Mouse (Mus musculus) limb, embryonic 14.5 days (tissue): ENCODE results near the gene Sec14l3. TPM values are rescaled to one million over a fixed set of nuclear protein-coding genes. Genes with fewer than 3 reads are reported as not detected.

Experiments used
- ATAC-seq: fragments of 200-750 bp; cut with Nextera tagmentation; 2 replicates; pipeline ENCODE4 v1.8.0; 2017; ENCODE audit warnings: low read depth, moderate number of reproducible peaks, moderate TSS enrichment; ENCODE audit not compliant: low FRiP score
- DNase-seq: peaks from one replicate; pipeline ENCODE4 v3.0.0-alpha.2; 2015; ENCODE audit warnings: low spot score
- H3K27ac ChIP-seq: fragments of 300-500 bp; sonication (generic); replicated peaks from 2 replicates; pipeline ENCODE4 v1.5.1; 2014; ENCODE audit warnings: low read depth, mild to moderate bottlenecking, low read length, moderate library complexity, mixed read lengths
- H3K27me3 ChIP-seq: fragments of 300-500 bp; sonication (generic); 2 replicates; pipeline ENCODE4 v1.6.1; 2014; ENCODE audit warnings: low read length, mixed read lengths; ENCODE audit not compliant: control insufficient read depth, insufficient read depth
- H3K36me3 ChIP-seq: fragments of 300-500 bp; sonication (generic); 2 replicates; pipeline ENCODE4 v1.6.1; 2014; ENCODE audit warnings: mild to moderate bottlenecking, low read length, moderate library complexity, mixed read lengths; ENCODE audit not compliant: control insufficient read depth, insufficient read depth
- H3K4me1 ChIP-seq: fragments of 300-500 bp; sonication (generic); 2 replicates; pipeline ENCODE4 v1.6.1; 2014; ENCODE audit warnings: antibody characterized with exemption, low read length, mixed read lengths; ENCODE audit not compliant: control insufficient read depth, insufficient read depth
- H3K4me2 ChIP-seq: fragments of 300-500 bp; sonication (generic); replicated peaks from 2 replicates; pipeline ENCODE4 v1.6.1; 2014; ENCODE audit warnings: low read depth, mild to moderate bottlenecking, low read length, moderate library complexity; ENCODE audit not compliant: severe bottlenecking
- H3K4me3 ChIP-seq: fragments of 300-500 bp; sonication (generic); replicated peaks from 2 replicates; pipeline ENCODE4 v1.5.1; 2014; ENCODE audit warnings: low read length
- H3K9ac ChIP-seq: fragments of 300-500 bp; sonication (generic); 2 replicates; pipeline ENCODE4 v1.6.1; 2014; ENCODE audit warnings: mild to moderate bottlenecking, low read depth, low read length, moderate library complexity; ENCODE audit not compliant: severe bottlenecking
- H3K9me3 ChIP-seq: fragments of 300-500 bp; sonication (generic); 2 replicates; pipeline ENCODE4 v1.6.1; 2016; ENCODE audit warnings: low read length; ENCODE audit not compliant: control insufficient read depth
- POLR2A ChIP-seq: fragments of 200-500 bp; IDR thresholded peaks from 2 replicates; pipeline ENCODE4 v1.8.0; 2012; ENCODE audit warnings: inconsistent platforms, mild to moderate bottlenecking, moderate library complexity, borderline replicate concordance; ENCODE audit not compliant: insufficient read depth, insufficient read length; ENCODE audit errors: extremely low read depth
- WGBS: fragments of 180-500 bp; shearing (Covaris S2); extraction: QIAGEN DNeasy Blood & Tissue Kit; methylation state at CpG from one replicate; pipeline ENCODE4 v1.1.7; 2014; 5-methylcytosine and 5-hydroxymethylcytosine counted together
- polyA plus RNA-seq, 2 experiments: library from polyadenylated mRNA; depleted of rRNA in 1 of 2; stranded (reverse) in 1 of 2; unstranded in 1 of 2; fragments of >200 nt; fragmentation: Nextera tagmentation in 1 of 2; extraction: Ambion mirVana in 1 of 2; gene quantifications; 2 replicates each; pipeline versions ENCODE4 v1.2.1 to v1.2.3; 2012 to 2014

Sec14l3 gene
- polyA plus RNA-seq, 2 experiments, result not detected

DNA sequence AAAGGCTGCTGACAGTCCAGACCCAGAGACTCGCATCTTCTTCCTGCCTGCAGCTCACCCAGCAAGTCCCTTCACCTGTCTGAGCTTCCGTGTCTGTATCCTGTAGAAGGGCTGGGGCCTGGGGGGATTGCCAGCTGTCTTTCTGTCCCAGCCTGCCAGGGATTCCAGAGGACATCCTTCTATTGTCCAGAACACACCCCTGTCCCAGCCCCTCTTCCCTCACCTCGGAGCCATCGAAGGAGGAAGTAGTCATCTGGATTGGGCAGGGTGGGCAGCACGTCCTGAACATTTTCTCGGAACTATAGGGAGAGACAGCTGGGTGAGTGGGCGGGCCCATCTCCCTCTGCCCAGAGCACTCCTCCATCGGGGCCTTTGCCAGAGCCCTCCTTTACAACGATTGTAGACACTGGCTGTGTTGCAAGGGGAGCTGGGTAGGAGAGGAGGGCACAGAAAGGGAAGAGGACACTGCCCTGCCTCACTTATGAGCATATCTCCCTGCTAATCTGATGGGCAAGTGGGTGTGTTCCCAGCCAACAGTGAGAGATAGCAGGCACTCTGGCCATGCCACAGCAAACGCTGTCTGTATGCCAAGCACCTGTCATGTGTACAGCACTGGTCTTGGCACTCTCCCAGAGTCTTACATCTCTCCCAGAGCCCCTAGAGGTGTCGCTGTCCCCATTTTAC lies 52.0 kb downstream of the Sec14l3 start:
- H3K27ac ChIP-seq, result no peak overlapping the region
- 0 out of 2 replicates have a peak overlapping the region, but pooled peaks have one; percentile 12 for H3K9ac ChIP-seq
- H3K4me2 ChIP-seq, result no peak overlapping the region
- peaks cover 7% of the 10 kb centered on the region; the same call in 1 of the 2 replicates for H3K4me1 ChIP-seq
- H3K27me3 ChIP-seq, result peaks cover 4% of the 10 kb centered on the region; the same call in 1 of the 2 replicates
- no peak for ATAC-seq
- H3K36me3 ChIP-seq, result no peaks in the 10 kb centered on the region
- no peak for DNase-seq
- H3K4me3 ChIP-seq, result no peak overlapping the region
- WGBS, result 51% methylated on average over 11 of the region's 11 CpGs
- TF ChIP-seq POLR2A, result no peak
- no peaks in the 10 kb centered on the region for H3K9me3 ChIP-seq

DNA sequence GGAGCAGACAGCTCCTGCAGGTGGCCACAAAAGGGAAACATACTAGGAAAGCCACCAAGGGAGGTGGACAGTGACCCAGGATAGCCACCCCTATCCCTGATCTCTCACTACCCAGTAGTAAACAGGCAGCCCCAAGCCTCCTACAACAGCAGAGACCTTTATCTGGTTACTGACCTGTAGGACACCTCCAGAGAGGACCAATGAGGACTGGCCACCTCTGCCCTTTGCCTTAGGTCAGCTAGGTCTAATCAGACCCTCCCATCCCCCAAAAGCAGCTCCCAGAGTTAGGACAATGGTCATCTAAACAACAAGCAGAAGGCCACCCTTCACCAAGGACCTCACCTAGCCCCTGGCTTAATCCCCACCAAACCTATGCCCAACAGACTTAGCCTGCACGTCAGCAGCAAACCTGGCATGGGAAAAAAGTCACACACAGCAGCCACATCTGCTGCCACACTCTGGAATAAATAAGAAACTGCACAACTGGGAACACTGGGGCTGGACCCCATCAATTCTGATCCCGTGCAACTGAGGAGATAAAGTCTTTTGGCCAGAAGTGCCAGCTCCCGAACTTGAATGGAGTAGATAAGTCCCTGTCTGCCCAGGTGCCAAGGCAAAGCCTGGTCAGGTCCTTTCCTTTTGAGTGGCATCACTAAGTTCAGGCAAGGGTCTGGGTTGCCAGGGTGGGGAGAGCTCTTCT lies 52.9 kb downstream of the Sec14l3 start:
- WGBS, result 29% methylated on average over 3 of the region's 3 CpGs
- Histone ChIP-seq H3K4me3 (peak overlapping the region; percentile 58), H3K27me3 (peaks cover 4% of the 10 kb centered on the region; the same call in 1 of the 2 replicates), H3K36me3 (no peaks in the 10 kb centered on the region), H3K9me3 (no peaks in the 10 kb centered on the region), H3K4me2 (peak overlapping the region; percentile 98), H3K9ac (peak overlapping the region; percentile 75; the same call in 1 of the 2 replicates), H3K4me1 (peaks cover 7% of the 10 kb centered on the region; the same call in 1 of the 2 replicates), H3K27ac (no peak overlapping the region)
- no peak for TF ChIP-seq POLR2A
- ATAC-seq (no peak), DNase-seq (no peak)

DNA sequence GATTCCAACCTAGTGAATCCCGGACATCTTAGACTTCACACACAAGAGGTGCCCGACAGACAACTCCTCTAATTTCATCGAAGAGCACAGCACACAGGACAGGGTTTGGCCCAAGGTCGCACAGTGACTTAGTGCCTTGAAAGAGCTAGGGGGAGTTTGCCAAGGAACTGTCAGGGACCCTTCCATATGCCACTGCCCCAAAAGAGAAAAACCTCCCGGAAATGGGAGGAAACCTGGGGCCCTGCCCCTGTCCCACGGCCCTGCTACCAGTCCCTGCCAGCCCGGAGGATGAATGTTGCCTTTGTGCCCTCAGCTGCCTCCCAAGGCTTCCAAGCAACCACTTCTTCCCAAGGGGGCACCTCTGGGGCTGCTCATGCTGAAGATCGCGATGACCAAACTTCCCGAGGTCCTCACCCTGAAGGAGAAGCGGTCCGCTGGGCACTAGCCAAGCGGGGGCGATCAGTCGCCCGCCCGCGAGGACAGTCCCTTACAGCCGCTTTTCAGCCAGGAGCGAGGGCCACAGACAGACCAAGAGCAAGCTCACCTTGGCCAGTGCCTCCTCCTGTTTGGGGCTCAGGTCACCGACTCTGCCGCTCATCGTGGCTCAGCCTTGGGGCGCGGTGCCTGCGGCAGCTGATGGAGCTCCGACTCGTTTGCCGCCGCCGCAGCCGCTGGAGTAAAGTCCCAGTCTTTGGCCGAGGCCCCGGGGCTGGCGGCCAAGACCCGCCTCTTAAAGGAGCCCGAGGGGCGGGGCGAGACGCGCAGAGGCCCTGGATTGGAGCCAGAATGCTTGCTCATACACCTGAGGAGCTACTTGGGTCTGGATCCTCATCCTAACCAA lies 53.7 kb downstream of the Sec14l3 start:
- TF ChIP-seq POLR2A, result 0 out of 2 replicates have a peak, but pooled peaks have one; percentile 56
- WGBS, result 3% methylated on average over 41 of the region's 41 CpGs

DNA sequence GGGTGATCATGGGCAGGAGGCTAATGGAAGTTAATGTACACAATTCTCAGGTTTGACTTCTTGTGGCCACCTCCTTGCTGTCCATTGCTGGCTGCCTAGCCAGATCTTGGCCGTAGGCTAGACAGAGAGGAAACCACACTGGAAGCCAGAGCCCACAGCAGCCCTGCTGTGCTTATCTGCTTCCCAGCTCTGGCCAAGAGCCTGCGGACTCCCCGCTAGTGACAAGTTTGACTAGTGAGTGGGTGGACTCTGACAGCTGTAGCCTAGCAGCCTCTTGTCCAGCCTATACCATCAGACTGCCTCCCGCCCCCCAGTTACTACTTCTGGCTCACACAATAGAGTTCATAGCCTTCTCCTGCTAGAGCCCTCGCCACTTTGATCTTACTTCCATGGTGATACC lies 55.0 kb downstream of the Sec14l3 start:
- 70% methylated on average over 5 of the region's 5 CpGs for WGBS
- H3K27ac ChIP-seq, result no peak overlapping the region
- H3K9me3 ChIP-seq, result no peaks in the 10 kb centered on the region
- peaks cover 7% of the 10 kb centered on the region; the same call in 1 of the 2 replicates for H3K4me1 ChIP-seq
- no peak overlapping the region for H3K9ac ChIP-seq
- TF ChIP-seq POLR2A, result no peak
- no peak overlapping the region for H3K4me2 ChIP-seq
- ATAC-seq (no peak), DNase-seq (no peak)
- no peaks in the 10 kb centered on the region for H3K36me3 ChIP-seq
- no peak overlapping the region for H3K4me3 ChIP-seq
- H3K27me3 ChIP-seq, result peaks cover 4% of the 10 kb centered on the region; the same call in 1 of the 2 replicates

More for the DNA sequence above, 53.7 kb downstream of the Sec14l3 start:
- Histone ChIP-seq H3K4me3 (peak overlapping the region; percentile 58), H3K27ac (peak overlapping the region; percentile 75), H3K4me1 (peaks cover 7% of the 10 kb centered on the region; the same call in 1 of the 2 replicates), H3K4me2 (peak overlapping the region; percentile 98), H3K27me3 (peaks cover 4% of the 10 kb centered on the region; the same call in 1 of the 2 replicates), H3K9ac (peak overlapping the region; percentile 75), H3K36me3 (no peaks in the 10 kb centered on the region), H3K9me3 (no peaks in the 10 kb centered on the region)
- ATAC-seq, result peak; percentile 74
- DNase-seq, result peak; percentile 74

DNA sequence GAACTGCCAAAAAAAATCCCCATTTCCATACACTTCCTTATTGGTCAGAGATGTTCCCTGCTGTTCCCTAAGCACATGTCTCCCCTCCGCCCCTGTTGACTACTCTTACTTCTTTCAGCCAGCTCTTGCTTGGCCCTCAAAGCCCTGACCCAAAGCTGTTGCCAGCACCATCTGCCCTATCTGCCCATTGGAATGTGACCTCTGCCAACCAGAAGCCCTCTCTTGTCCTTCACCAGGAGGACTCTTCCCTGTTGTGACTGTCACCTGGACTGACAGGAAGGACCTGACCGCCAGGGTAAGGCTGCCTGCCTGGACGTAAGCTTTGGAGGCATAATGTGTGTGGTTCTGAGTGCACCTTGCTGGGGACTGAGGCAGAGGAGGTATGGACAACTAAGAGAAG lies 57.0 kb downstream of the Sec14l3 start:
- Histone ChIP-seq H3K9ac (no peak overlapping the region), H3K36me3 (no peaks in the 10 kb centered on the region), H3K4me1 (peaks cover 7% of the 10 kb centered on the region; the same call in 1 of the 2 replicates), H3K27ac (no peak overlapping the region), H3K9me3 (peaks cover 3% of the 10 kb centered on the region; the same call in 1 of the 2 replicates), H3K4me2 (no peak overlapping the region), H3K27me3 (peaks cover 4% of the 10 kb centered on the region; the same call in 1 of the 2 replicates), H3K4me3 (no peak overlapping the region)
- ATAC-seq (no peak), DNase-seq (no peak)
- 74% methylated on average over 3 of the region's 3 CpGs for WGBS
- no peak for TF ChIP-seq POLR2A
